Mouse (Mus musculus) myocyte (in vitro differentiated cells): ENCODE measurements around the gene Stmn1.

Source experiments
- MYOG ChIP-seq, 3 experiments: IDR thresholded peaks; one replicate each; pipeline ENCODE4 v1.6.1; 2011; ENCODE audit warnings: control low read depth in 2 of 3, low read depth in 2 of 3, mild to moderate bottlenecking in 2 of 3; ENCODE audit not compliant: insufficient read length in 2 of 3, control insufficient read depth in 1 of 3, insufficient read depth in 1 of 3
- POLR2A ChIP-seq: IDR thresholded peaks from one replicate; pipeline ENCODE4 v1.6.1; 2011; ENCODE audit warnings: low read depth, mild to moderate bottlenecking, control low read depth, moderate library complexity; ENCODE audit not compliant: insufficient read length
- SRF ChIP-seq: IDR thresholded peaks from one replicate; pipeline ENCODE4 v1.6.1; 2011; ENCODE audit warnings: low read depth; ENCODE audit not compliant: control insufficient read depth, insufficient read length
- USF1 ChIP-seq: IDR thresholded peaks from one replicate; pipeline ENCODE4 v1.6.1; 2011; ENCODE audit warnings: low read depth, mild to moderate bottlenecking, control low read depth, moderate library complexity

- TF ChIP-seq USF1, result no peak
- TF ChIP-seq SRF, result no peak
- no peak for TF ChIP-seq POLR2A
- no peak for TF ChIP-seq MYOG (IDR thresholded peaks at IDR 0.05; ENCODE audit: control insufficient read depth in 1 of 3, insufficient read depth in 1 of 3, insufficient read length in 2 of 3, low read depth in 2 of 3)
These were observed 51.2 kb downstream of the Stmn1 start for GRCm38 (mm10) chr4:134519281-134519680.
